Mouse (Mus musculus) hindbrain, postnatal 0 days (tissue): ENCODE data around the gene Oxct2a. TPM values are rescaled to one million over a fixed set of nuclear protein-coding genes. Genes with fewer than 3 reads are reported as not detected.
A peak's percentile ranks its signal among the peaks of the same experiment; 100 is the strongest.

Experiments used
- ATAC-seq: fragments of 200-750 bp; cut with Nextera tagmentation; 2 replicates; pipeline ENCODE4 v1.8.0; 2017; ENCODE audit warnings: mild to moderate bottlenecking, moderate TSS enrichment, moderate library complexity
- DNase-seq: peaks from one replicate; pipeline ENCODE4 v3.0.0-alpha.2; 2015; ENCODE audit warnings: low spot score
- H3K27ac ChIP-seq: fragments of 300-500 bp; sonication (generic); 2 replicates; pipeline ENCODE4 v1.5.1; 2014; ENCODE audit warnings: mild to moderate bottlenecking
- H3K27me3 ChIP-seq: fragments of 300-500 bp; sonication (generic); 2 replicates; pipeline ENCODE4 v1.6.1; 2014; ENCODE audit warnings: low read length, mixed read lengths; ENCODE audit not compliant: insufficient read depth
- H3K36me3 ChIP-seq: fragments of 300-500 bp; sonication (generic); 2 replicates; pipeline ENCODE4 v1.6.1; 2014; ENCODE audit warnings: low read length, mixed read lengths; ENCODE audit not compliant: insufficient read depth
- H3K4me1 ChIP-seq: fragments of 300-500 bp; sonication (generic); 2 replicates; pipeline ENCODE4 v1.6.1; 2014; ENCODE audit warnings: antibody characterized with exemption, low read length, mixed read lengths; ENCODE audit not compliant: insufficient read depth
- H3K4me2 ChIP-seq: fragments of 300-500 bp; sonication (generic); 2 replicates; pipeline ENCODE4 v1.6.1; 2014; ENCODE audit warnings: low read depth, mild to moderate bottlenecking, low read length, moderate library complexity, mixed read lengths
- H3K4me3 ChIP-seq: fragments of 300-500 bp; sonication (generic); 2 replicates; pipeline ENCODE4 v1.5.1; 2014; ENCODE audit warnings: low read length
- H3K9ac ChIP-seq: fragments of 300-500 bp; sonication (generic); replicated peaks from 2 replicates; pipeline ENCODE4 v1.6.1; 2014; ENCODE audit warnings: mild to moderate bottlenecking, low read length, moderate library complexity, mixed read lengths
- H3K9me3 ChIP-seq: fragments of 300-500 bp; sonication (generic); 2 replicates; pipeline ENCODE4 v1.6.1; 2016; ENCODE audit warnings: low read length, mixed read lengths
- CTCF ChIP-seq: IDR thresholded peaks from 2 replicates; pipeline ENCODE4 v1.5.1; 2016; ENCODE audit warnings: antibody characterized with exemption, control low read depth, low read depth
- WGBS: fragments of 180-500 bp; shearing (Covaris S2); extraction: QIAGEN DNeasy Blood & Tissue Kit; methylation state at CpG from one replicate; pipeline ENCODE4 v1.1.7; 2014; 5-methylcytosine and 5-hydroxymethylcytosine counted together
- polyA plus RNA-seq: library from polyadenylated mRNA; unstranded; fragments of >200 nt; fragmentation: Nextera tagmentation; extraction: Ambion mirVana; gene quantifications from 2 replicates; pipeline ENCODE4 v1.2.1, GENCODE M21; 2015
- total RNA-seq: library from RNA; depleted of rRNA; stranded (reverse); fragments of >200 nt; gene quantifications from 2 replicates; pipeline ENCODE4 v1.2.3, GENCODE M21; 2014; rRNA removed

Gene Oxct2a
- total and polyA plus RNA-seq, 2 experiments from 2014 or later, result 0.20 to 0.47 TPM

DNA sequence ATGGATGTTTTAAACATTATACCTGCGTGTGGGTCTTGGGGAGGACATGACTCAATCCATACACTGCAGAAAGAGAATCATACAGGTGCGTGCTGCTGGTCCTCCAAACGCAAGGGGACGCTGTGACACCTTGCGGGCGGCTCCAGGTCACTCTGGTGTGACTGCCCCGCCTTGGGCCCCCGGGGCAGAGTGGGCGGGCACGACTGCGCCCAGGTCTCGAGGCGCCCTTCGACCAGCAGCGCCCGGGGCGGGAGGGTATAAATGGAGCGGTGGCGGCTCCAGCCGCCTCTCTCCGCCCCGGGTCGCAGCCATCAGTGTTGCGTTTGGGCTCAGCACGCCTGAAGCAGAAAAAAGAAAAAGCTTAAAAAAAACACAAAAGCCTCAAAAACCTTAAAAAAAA is 40.9 kb downstream of the Oxct2a start:
- peak overlapping the region; percentile 70 for H3K4me2 ChIP-seq
- under 1% methylated on average over 25 of the region's 25 CpGs for WGBS
- peak overlapping the region; percentile 49; the same call in 1 of the 2 replicates for H3K9ac ChIP-seq
- TF ChIP-seq CTCF, result peak; percentile 90
- no peaks in the 10 kb centered on the region; the same call in 1 of the 2 replicates for H3K36me3 ChIP-seq
- DNase-seq (peak; percentile 93), ATAC-seq (peak; percentile 93)
- no peaks in the 10 kb centered on the region for H3K9me3 ChIP-seq
- peak overlapping the region; percentile 54 for H3K4me3 ChIP-seq
- H3K27me3 ChIP-seq, result no peaks in the 10 kb centered on the region
- H3K4me1 ChIP-seq, result peaks cover 22% of the 10 kb centered on the region
- H3K27ac ChIP-seq, result 0 out of 2 replicates have a peak overlapping the region, but pooled peaks have one; percentile 11

DNA sequence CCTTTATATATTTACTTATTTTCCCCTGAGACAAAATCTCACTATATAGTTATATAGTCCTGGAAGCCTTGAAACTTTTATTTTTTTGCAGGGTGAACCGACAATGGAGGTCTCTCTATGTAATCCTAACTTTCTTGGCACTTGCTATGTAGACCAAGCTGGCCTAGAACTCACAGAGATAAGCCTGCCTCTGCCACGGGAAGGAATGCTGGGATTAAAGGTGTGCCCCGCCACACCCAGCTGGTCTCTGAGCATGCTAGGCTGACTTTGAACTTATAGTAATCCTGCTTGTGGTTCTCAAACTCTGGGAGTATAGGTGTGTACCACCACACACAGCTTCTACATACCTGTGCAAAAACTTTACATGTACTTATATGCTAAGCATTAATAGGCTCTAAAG is 43.3 kb downstream of the Oxct2a start:
- H3K4me2 ChIP-seq, result no peak overlapping the region
- H3K4me3 ChIP-seq, result no peak overlapping the region
- no peak overlapping the region for H3K27ac ChIP-seq
- H3K4me1 ChIP-seq, result peaks cover 14% of the 10 kb centered on the region
- no peaks in the 10 kb centered on the region for H3K9me3 ChIP-seq
- 62% methylated on average over 3 of the region's 3 CpGs for WGBS
- ATAC-seq, result no peak
- no peaks in the 10 kb centered on the region for H3K27me3 ChIP-seq
- no peak for TF ChIP-seq CTCF
- H3K36me3 ChIP-seq, result no peaks in the 10 kb centered on the region; the same call in 1 of the 2 replicates
- no peak for DNase-seq
- H3K9ac ChIP-seq, result no peak overlapping the region

Other genes with a start within 250 kb of the Oxct2a start
- 0.42 and 0.47 TPM in 2 replicates for gene Bmp8b, start 218.5 kb downstream of the Oxct2a start, total RNA-seq
- 0.29 and 0.43 TPM in 2 replicates for gene Bmp8b, start 218.5 kb downstream of the Oxct2a start, polyA plus RNA-seq
- 0.16 and 0.75 TPM in 2 replicates for gene Oxct2b, start 207.4 kb downstream of the Oxct2a start, total RNA-seq
- gene Oxct2b, start 207.4 kb downstream of the Oxct2a start, polyA plus RNA-seq, result 0.60 and 0.93 TPM in 2 replicates
- gene Ppie, start 183.7 kb downstream of the Oxct2a start, total RNA-seq, result 22.0 and 39.5 TPM in 2 replicates
- 44.4 and 49.7 TPM in 2 replicates for gene Ppie, start 183.7 kb downstream of the Oxct2a start, polyA plus RNA-seq
- gene Hpcal4, start 140.4 kb downstream of the Oxct2a start, total RNA-seq, result 32.1 and 46.3 TPM in 2 replicates
- 37.2 and 43.8 TPM in 2 replicates for gene Hpcal4, start 140.4 kb downstream of the Oxct2a start, polyA plus RNA-seq
- gene Nt5c1a, start 122.1 kb downstream of the Oxct2a start, total RNA-seq, result 0.79 and 2.1 TPM in 2 replicates
- gene Nt5c1a, start 122.1 kb downstream of the Oxct2a start, polyA plus RNA-seq, result 0.39 and 0.53 TPM in 2 replicates
- gene Heyl, start 90.1 kb downstream of the Oxct2a start, total RNA-seq, result 5.1 and 6.5 TPM in 2 replicates
- 3.5 TPM in 2 replicates for gene Heyl, start 90.1 kb downstream of the Oxct2a start, polyA plus RNA-seq
- 100 and 137 TPM in 2 replicates for gene Pabpc4, start 61.3 kb downstream of the Oxct2a start, total RNA-seq
- gene Pabpc4, start 61.3 kb downstream of the Oxct2a start, polyA plus RNA-seq, result 19.9 and 22.7 TPM in 2 replicates
- 0.10 and 0.18 TPM in 2 replicates for gene Bmp8a, start 19.6 kb upstream of the Oxct2a start, total RNA-seq
- 0.32 and 0.44 TPM in 2 replicates for gene Bmp8a, start 19.6 kb upstream of the Oxct2a start, polyA plus RNA-seq